Mouse (Mus musculus) cerebellum, postnatal 4 days (tissue): Measurements from ENCODE around the gene Psma6.

Experiments used
- DNase-seq, 2 experiments: peaks; one replicate each; pipeline ENCODE4 v3.0.0; 2022; ENCODE audit warnings: low spot score in 2 of 2, mixed read lengths in 1 of 2

Psma6 gene

GRCm38 (mm10) chr12:55438611-55439137 is 54.7 kb downstream of the Psma6 start:
- DNase-seq: no peak

GRCm38 (mm10) chr12:55440416-55440815 is 56.4 kb downstream of the Psma6 start:
- no peak for DNase-seq

- DNase-seq: no peak
Observed at GRCm38 (mm10) chr12:55442245-55442644, 58.2 kb downstream of the Psma6 start.

- DNase-seq: peak in 1 of 2 experiments; percentile 67
Observed at GRCm38 (mm10) chr12:55442861-55443850, 59.1 kb downstream of the Psma6 start.

- no peak for DNase-seq
Observed at GRCm38 (mm10) chr12:55444031-55444451, 60.0 kb downstream of the Psma6 start.

GRCm38 (mm10) chr12:55445583-55445982 is 61.6 kb downstream of the Psma6 start:
- no peak for DNase-seq

- peak in 1 of 2 experiments; percentile 29 for DNase-seq
Observed at GRCm38 (mm10) chr12:55446366-55446745, 62.3 kb downstream of the Psma6 start.

- DNase-seq: peak; percentile 46 to 74
Observed at GRCm38 (mm10) chr12:55446746-55447395, 62.8 kb downstream of the Psma6 start.

- no peak for DNase-seq
Observed at GRCm38 (mm10) chr12:55447396-55447760, 63.4 kb downstream of the Psma6 start.

GRCm38 (mm10) chr12:55448457-55448856 is 64.4 kb downstream of the Psma6 start:
- no peak for DNase-seq

- no peak for DNase-seq
Observed at GRCm38 (mm10) chr12:55449048-55449447, 65.0 kb downstream of the Psma6 start.

GRCm38 (mm10) chr12:55450421-55450820 is 66.4 kb downstream of the Psma6 start:
- DNase-seq: no peak

GRCm38 (mm10) chr12:55452839-55453238 is 68.8 kb downstream of the Psma6 start:
- no peak for DNase-seq

GRCm38 (mm10) chr12:55453924-55454323 is 69.9 kb downstream of the Psma6 start:
- no peak for DNase-seq

- DNase-seq: peak in 1 of 2 experiments; percentile 47
Observed at GRCm38 (mm10) chr12:55455206-55455605, 71.2 kb downstream of the Psma6 start.

GRCm38 (mm10) chr12:55456136-55456535 is 72.1 kb downstream of the Psma6 start:
- no peak for DNase-seq

- no peak for DNase-seq
Observed at GRCm38 (mm10) chr12:55456893-55457292, 72.9 kb downstream of the Psma6 start.

GRCm38 (mm10) chr12:55459739-55460138 is 75.7 kb downstream of the Psma6 start:
- no peak for DNase-seq

- DNase-seq: no peak
Observed at GRCm38 (mm10) chr12:55460900-55461299, 76.9 kb downstream of the Psma6 start.

- DNase-seq: no peak
Observed at GRCm38 (mm10) chr12:55461767-55462166, 77.7 kb downstream of the Psma6 start.

GRCm38 (mm10) chr12:55462456-55462855 is 78.4 kb downstream of the Psma6 start:
- no peak for DNase-seq

- no peak for DNase-seq
Observed at GRCm38 (mm10) chr12:55463087-55463486, 79.1 kb downstream of the Psma6 start.
